Mouse (Mus musculus) midbrain, embryonic 10.5 days (tissue): ENCODE data around the gene Cacna2d4. TPM values are rescaled to one million over a fixed set of nuclear protein-coding genes. Genes with fewer than 3 reads are reported as not detected.

Experiments used
- DNase-seq: peaks from one replicate; pipeline ENCODE4 v3.0.0-alpha.2; 2017; ENCODE audit warnings: low spot score
- H3K27ac ChIP-seq: fragments of 300-500 bp; sonication (generic); replicated peaks from 2 replicates; pipeline ENCODE4 v1.5.1; 2016; ENCODE audit warnings: mild to moderate bottlenecking
- H3K27me3 ChIP-seq: fragments of 300-500 bp; sonication (generic); 2 replicates; pipeline ENCODE4 v1.6.1; 2016; ENCODE audit warnings: low read depth, mild to moderate bottlenecking; ENCODE audit not compliant: poor library complexity, severe bottlenecking
- H3K36me3 ChIP-seq: fragments of 300-500 bp; sonication (generic); 2 replicates; pipeline ENCODE4 v1.6.1; 2016; ENCODE audit warnings: mild to moderate bottlenecking, moderate library complexity
- H3K4me1 ChIP-seq: fragments of 300-500 bp; sonication (generic); 2 replicates; pipeline ENCODE4 v1.6.1; 2016
- H3K4me3 ChIP-seq: fragments of 300-500 bp; sonication (generic); 2 replicates; pipeline ENCODE4 v1.5.1; 2016; ENCODE audit warnings: mild to moderate bottlenecking, moderate library complexity
- H3K9me3 ChIP-seq: fragments of 300-500 bp; sonication (generic); replicated peaks from 2 replicates; pipeline ENCODE4 v1.6.1; 2016; ENCODE audit warnings: mild to moderate bottlenecking
- WGBS: fragments of 180-500 bp; shearing (Covaris S2); methylation state at CpG from one replicate; pipeline ENCODE4 v1.1.7; 2016; 5-methylcytosine and 5-hydroxymethylcytosine counted together
- polyA plus RNA-seq: library from polyadenylated mRNA; unstranded; fragments of >200 nt; fragmentation: Nextera tagmentation; extraction: Ambion mirVana; gene quantifications from 2 replicates; pipeline ENCODE4 v1.2.1, GENCODE M21; 2016

Cacna2d4 gene
- polyA plus RNA-seq, 1 experiment from 2014 or later: 0.12 TPM

GRCm38 (mm10) chr6:119227001-119227400, 9.3 kb upstream of the Cacna2d4 start:
- Histone ChIP-seq H3K4me1 (0 out of 2 replicates have a peak, but pooled peaks cover 7% of the 10 kb centered on the region), H3K4me3 (no peak overlapping the region), H3K27ac (no peak overlapping the region), H3K9me3 (no peaks in the 10 kb centered on the region), H3K36me3 (peaks cover 3% of the 10 kb centered on the region), H3K27me3 (no peaks in the 10 kb centered on the region)
- 90% methylated on average over 8 of the region's 8 CpGs for WGBS
- no peak for DNase-seq

DNA sequence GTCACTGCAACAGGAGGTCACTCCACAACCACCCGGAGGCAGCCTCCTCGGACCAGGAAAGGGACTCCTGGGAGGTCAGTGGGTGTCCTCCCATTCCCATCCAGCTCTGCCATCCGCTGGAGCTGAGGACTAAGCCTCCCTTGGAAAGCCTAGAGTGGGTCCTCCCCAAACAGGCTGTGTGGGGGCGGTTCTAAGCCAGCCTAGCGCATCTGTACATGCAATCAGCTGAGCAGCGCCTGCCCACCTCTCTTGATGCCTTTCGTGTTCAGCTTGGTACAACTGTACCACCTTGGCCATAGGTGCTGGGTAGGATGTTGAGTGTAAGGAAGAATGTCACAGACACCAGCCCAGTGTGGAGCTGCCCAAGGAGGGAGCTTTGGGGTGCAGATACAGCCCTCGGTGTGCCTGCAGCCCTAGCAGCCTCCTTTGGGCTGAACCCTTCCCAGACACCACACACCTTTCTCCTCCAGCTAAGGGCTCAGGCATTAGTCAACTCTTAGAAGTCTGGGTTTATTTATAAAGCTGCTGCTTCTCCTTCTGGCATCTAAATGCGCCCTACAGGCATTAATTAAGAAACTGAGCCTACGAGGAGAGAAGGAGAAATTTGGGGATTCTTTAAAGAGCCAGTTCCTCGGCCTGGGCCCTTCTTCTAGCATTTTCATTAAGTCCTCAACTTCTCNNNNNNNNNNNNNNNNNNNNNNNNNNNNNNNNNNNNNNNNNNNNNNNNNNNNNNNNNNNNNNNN, 7.3 kb upstream of the Cacna2d4 start:
- H3K27ac ChIP-seq: no peak overlapping the region; the same call in 1 of the 2 replicates
- H3K9me3 ChIP-seq: no peaks in the 10 kb centered on the region
- DNase-seq: no peak
- 80% methylated on average over 11 of the region's 11 CpGs for WGBS
- H3K4me1 ChIP-seq: 0 out of 2 replicates have a peak, but pooled peaks cover 7% of the 10 kb centered on the region
- H3K27me3 ChIP-seq: no peaks in the 10 kb centered on the region
- no peak overlapping the region for H3K4me3 ChIP-seq
- H3K36me3 ChIP-seq: no peaks in the 10 kb centered on the region

GRCm38 (mm10) chr6:119233066-119233465, 3.3 kb upstream of the Cacna2d4 start:
- Histone ChIP-seq H3K27ac (no peak overlapping the region), H3K4me1 (peaks cover 18% of the 10 kb centered on the region), H3K9me3 (no peaks in the 10 kb centered on the region), H3K4me3 (no peak overlapping the region), H3K27me3 (no peaks in the 10 kb centered on the region), H3K36me3 (no peaks in the 10 kb centered on the region)
- 49% methylated on average over 3 of the region's 3 CpGs for WGBS
- peak; percentile 19 for DNase-seq

- no peak overlapping the region for H3K27ac ChIP-seq
- no peaks in the 10 kb centered on the region for H3K36me3 ChIP-seq
- no peaks in the 10 kb centered on the region for H3K9me3 ChIP-seq
- WGBS: 91% methylated on average over 5 of the region's 5 CpGs
- H3K4me1 ChIP-seq: peaks cover 18% of the 10 kb centered on the region
- H3K4me3 ChIP-seq: no peak overlapping the region
- H3K27me3 ChIP-seq: no peaks in the 10 kb centered on the region
- DNase-seq: no peak
These were observed 885 bp upstream of the Cacna2d4 start for GRCm38 (mm10) chr6:119235441-119235840.

DNA sequence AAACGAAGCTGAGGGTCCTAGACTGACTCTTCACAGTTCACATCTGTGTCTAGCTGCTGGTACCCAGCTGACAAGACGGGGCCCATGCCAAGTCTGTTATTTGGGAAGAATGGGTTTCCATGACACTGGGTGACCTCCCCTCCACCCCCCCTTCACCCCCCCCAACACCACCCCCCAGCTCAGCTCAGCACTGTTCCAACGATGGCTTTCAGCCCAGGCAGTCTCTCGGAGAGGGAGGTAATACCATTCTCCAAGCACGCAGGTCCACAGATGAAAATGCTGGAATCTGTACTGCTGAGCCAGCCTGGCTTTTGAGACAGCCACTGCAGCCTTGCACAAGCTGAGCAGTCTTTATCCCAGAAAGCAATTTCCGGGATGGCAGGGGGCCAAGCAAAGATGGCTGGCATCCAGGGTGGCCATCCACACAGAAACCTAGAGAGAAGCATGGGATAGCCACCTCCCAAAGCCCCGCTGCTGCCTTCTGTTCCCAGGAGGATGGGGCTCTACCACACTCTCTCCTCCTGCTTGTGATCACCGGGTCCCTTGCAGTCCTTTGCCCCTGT, 1.2 kb downstream of the Cacna2d4 start:
- no peaks in the 10 kb centered on the region for H3K9me3 ChIP-seq
- H3K36me3 ChIP-seq: no peaks in the 10 kb centered on the region
- WGBS: 77% methylated on average over 8 of the region's 8 CpGs
- no peak overlapping the region for H3K4me3 ChIP-seq
- H3K4me1 ChIP-seq: peaks cover 24% of the 10 kb centered on the region
- H3K27me3 ChIP-seq: no peaks in the 10 kb centered on the region
- H3K27ac ChIP-seq: no peak overlapping the region
- no peak for DNase-seq

GRCm38 (mm10) chr6:119239341-119240005, 3.1 kb downstream of the Cacna2d4 start:
- Histone ChIP-seq H3K4me3 (no peak overlapping the region), H3K36me3 (no peaks in the 10 kb centered on the region), H3K4me1 (peaks cover 24% of the 10 kb centered on the region), H3K9me3 (no peaks in the 10 kb centered on the region), H3K27me3 (no peaks in the 10 kb centered on the region), H3K27ac (no peak overlapping the region)
- WGBS: 84% methylated on average over 5 of the region's 5 CpGs
- no peak for DNase-seq

DNA sequence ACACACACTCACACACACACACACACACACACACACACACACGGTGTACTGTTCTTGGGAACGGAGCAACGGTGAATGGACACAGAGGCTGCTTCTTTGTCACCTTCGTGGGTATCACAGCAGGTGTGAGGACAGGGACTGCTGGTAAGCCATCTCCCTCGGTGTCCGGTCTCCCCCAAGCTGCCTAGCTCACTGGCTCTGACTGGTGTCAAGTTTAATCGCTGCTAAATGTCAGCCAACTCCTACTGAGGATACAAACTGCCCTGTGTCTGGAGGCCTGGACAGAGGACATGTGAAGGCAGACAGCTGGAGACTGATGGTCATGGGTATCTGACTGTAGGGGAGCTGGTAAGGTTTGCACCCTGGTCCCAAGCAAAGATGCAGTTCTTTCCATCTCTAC, 3.9 kb downstream of the Cacna2d4 start:
- Histone ChIP-seq H3K36me3 (no peaks in the 10 kb centered on the region), H3K27me3 (no peaks in the 10 kb centered on the region), H3K4me1 (peaks cover 24% of the 10 kb centered on the region), H3K27ac (no peak overlapping the region), H3K4me3 (no peak overlapping the region), H3K9me3 (no peaks in the 10 kb centered on the region)
- WGBS: 86% methylated on average over 7 of the region's 7 CpGs
- DNase-seq: no peak

GRCm38 (mm10) chr6:119240871-119241705, 4.8 kb downstream of the Cacna2d4 start:
- Histone ChIP-seq H3K9me3 (peaks cover 3% of the 10 kb centered on the region), H3K36me3 (no peaks in the 10 kb centered on the region), H3K4me1 (peaks cover 21% of the 10 kb centered on the region), H3K4me3 (no peak overlapping the region), H3K27ac (0 out of 2 replicates have a peak overlapping the region, but pooled peaks have one; percentile 19), H3K27me3 (no peaks in the 10 kb centered on the region)
- 73% methylated on average over 21 of the region's 21 CpGs for WGBS
- DNase-seq: no peak

DNA sequence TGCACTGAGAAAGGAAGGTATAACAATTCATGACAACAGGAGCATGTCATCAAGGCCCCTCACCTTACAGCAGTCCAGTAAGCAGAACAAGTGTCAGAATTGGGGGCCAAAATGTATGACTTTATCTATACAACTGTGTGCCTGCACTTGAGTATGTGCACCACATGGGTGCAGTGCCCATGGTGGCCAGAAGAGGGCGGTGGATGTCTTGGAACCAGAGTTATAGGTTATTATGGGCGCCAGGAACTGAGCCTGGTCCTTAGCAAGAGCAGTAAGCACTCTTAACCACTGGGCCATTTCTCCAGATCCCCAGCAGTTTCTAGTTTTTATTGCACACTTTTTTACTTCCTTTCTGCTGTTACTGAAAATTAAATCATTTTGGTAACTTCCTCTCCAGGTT, 9.8 kb downstream of the Cacna2d4 start:
- WGBS: 44% methylated on average over 2 of the region's 2 CpGs
- no peak overlapping the region for H3K4me3 ChIP-seq

GRCm38 (mm10) chr6:119248578-119248977, 12.3 kb downstream of the Cacna2d4 start:
- Histone ChIP-seq H3K9me3 (peaks cover 10% of the 10 kb centered on the region), H3K4me1 (no peaks in the 10 kb centered on the region), H3K4me3 (no peak overlapping the region), H3K27ac (no peak overlapping the region), H3K27me3 (no peaks in the 10 kb centered on the region), H3K36me3 (no peaks in the 10 kb centered on the region)
- WGBS: 91% methylated on average over 3 of the region's 3 CpGs
- no peak for DNase-seq

More for the DNA sequence above, 9.8 kb downstream of the Cacna2d4 start:
- Histone ChIP-seq H3K27me3 (no peaks in the 10 kb centered on the region), H3K9me3 (peaks cover 10% of the 10 kb centered on the region), H3K27ac (no peak overlapping the region), H3K36me3 (no peaks in the 10 kb centered on the region), H3K4me1 (peaks cover 4% of the 10 kb centered on the region)
- DNase-seq: no peak

DNA sequence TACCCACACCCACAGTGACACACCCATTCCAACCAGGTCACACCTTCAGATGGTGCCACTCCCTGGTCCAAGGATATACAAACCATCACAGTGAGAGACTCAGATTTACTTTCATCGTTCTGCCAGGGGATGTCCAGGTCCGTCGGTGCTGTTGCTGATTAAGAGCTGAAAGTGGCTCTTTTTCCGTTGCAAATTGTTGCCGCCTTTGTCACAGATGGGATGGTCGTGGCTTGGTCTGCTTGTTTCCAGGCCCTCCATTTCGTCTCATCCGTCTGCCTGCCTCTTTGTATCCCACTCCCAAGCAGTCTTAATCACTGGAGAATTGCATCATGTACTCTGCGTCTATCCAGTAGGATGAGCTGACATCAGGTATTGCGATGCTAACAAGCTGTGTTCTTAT, 13.4 kb downstream of the Cacna2d4 start:
- Histone ChIP-seq H3K36me3 (no peaks in the 10 kb centered on the region), H3K4me1 (no peaks in the 10 kb centered on the region), H3K9me3 (peaks cover 10% of the 10 kb centered on the region), H3K4me3 (no peak overlapping the region), H3K27ac (no peak overlapping the region), H3K27me3 (no peaks in the 10 kb centered on the region)
- no peak for DNase-seq
- WGBS: 88% methylated on average over 10 of the region's 10 CpGs

DNA sequence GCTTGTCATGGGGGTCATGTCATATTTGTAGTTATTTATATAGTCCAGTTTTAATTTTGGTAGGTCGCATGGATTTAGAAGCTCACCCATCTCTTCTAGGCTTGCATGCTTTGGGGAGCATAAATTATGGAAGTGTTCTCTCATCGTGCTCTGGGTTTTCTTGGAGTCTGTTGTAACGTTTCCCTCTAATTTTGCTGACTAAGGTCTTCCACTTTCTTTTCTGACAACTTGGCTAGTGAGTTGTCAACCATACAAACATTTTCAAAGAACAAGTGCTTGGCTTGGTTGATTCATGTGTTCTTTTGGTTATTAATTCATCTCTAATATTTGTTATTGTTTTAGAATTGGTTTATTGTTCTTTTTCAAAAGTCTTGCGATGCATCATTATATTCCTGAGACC, 15.4 kb downstream of the Cacna2d4 start:
- no peaks in the 10 kb centered on the region for H3K27me3 ChIP-seq
- no peak overlapping the region for H3K4me3 ChIP-seq
- 85% methylated on average over 4 of the region's 4 CpGs for WGBS
- DNase-seq: no peak
- no peak overlapping the region for H3K27ac ChIP-seq
- peaks cover under 1% of the 10 kb centered on the region; the same call in 1 of the 2 replicates for H3K9me3 ChIP-seq
- no peaks in the 10 kb centered on the region for H3K4me1 ChIP-seq
- H3K36me3 ChIP-seq: no peaks in the 10 kb centered on the region
